ENCODE assay signal across 8 mouse cellular contexts in genomic region chr4:140702611-140703327, GRCm38 (mm10). TPM values are rescaled to one million over a fixed set of nuclear protein-coding genes. Genes with fewer than 3 reads are reported as not detected.
A peak's percentile ranks its signal among the peaks of the same experiment; 100 is the strongest.
DNase-seq lines count a peak whose midpoint lies in the region; ATAC-seq and TF ChIP-seq lines count a peak whose summit lies in the region.

No protein-coding gene starts in this region.

- H3K4me1 ChIP-seq in intestine, embryonic 14.5 days (replicated peaks; ENCODE audit: control insufficient read depth, insufficient read depth, low read length): peaks cover 40% of the 10 kb centered on the region
- peaks cover 56% of the 10 kb centered on the region for H3K4me1 ChIP-seq in limb, embryonic 10.5 days
- peaks cover 28% of the 10 kb centered on the region for H3K4me1 ChIP-seq in midbrain, embryonic 11.5 days (ENCODE audit: control insufficient read depth, insufficient read depth, low read length)
- H3K4me1 ChIP-seq in small intestine, adult 2 months (ENCODE audit: control insufficient read depth, insufficient read depth, insufficient read length, low read length): peaks cover 5% of the 10 kb centered on the region

- DNase-seq in adrenal gland, adult 2 months: peak; percentile 94
- DNase-seq in embryo, embryonic 10 days (ENCODE audit: low spot score): peak; percentile 72
- peak; percentile 88 for DNase-seq in gastrocnemius, postnatal 14 days
- DNase-seq in intestine, embryonic 14.5 days (ENCODE audit: low spot score): peak; percentile 80
- peak; percentile 89 for DNase-seq in limb, embryonic 10.5 days (ENCODE audit: low spot score)
- peak; percentile 98 for DNase-seq in midbrain, embryonic 11.5 days (ENCODE audit: low spot score, missing footprints)

- intact Hi-C loops in gastrocnemius, postnatal 14 days (cut with DNase I; ENCODE audit: low total_unique reads): no loop called here

- peaks cover 19% of the 10 kb centered on the region for H3K27me3 ChIP-seq in intestine, embryonic 14.5 days (replicated peaks; ENCODE audit: control insufficient read depth, insufficient read depth, low read length)
- peaks cover 21% of the 10 kb centered on the region for H3K27me3 ChIP-seq in limb, embryonic 10.5 days (ENCODE audit: low read depth, poor library complexity, severe bottlenecking)
- H3K27me3 ChIP-seq in midbrain, embryonic 11.5 days (ENCODE audit: control insufficient read depth, insufficient read depth, low read length): peaks cover 26% of the 10 kb centered on the region
- H3K27me3 ChIP-seq in small intestine, adult 2 months (ENCODE audit: control insufficient read depth, insufficient read depth, low read length): no peaks in the 10 kb centered on the region

- no peak for TF ChIP-seq POLR2A in small intestine, adult 2 months (IDR thresholded peaks at IDR 0.05; ENCODE audit: low read depth, low read length)

- H3K9me3 ChIP-seq in intestine, embryonic 14.5 days (ENCODE audit: control insufficient read depth, low read length): no peaks in the 10 kb centered on the region
- no peaks in the 10 kb centered on the region for H3K9me3 ChIP-seq in limb, embryonic 10.5 days (replicated peaks)
- no peaks in the 10 kb centered on the region for H3K9me3 ChIP-seq in midbrain, embryonic 11.5 days (ENCODE audit: control insufficient read depth, low read length)

- TF ChIP-seq CTCF in small intestine, adult 2 months (IDR thresholded peaks at IDR 0.05; ENCODE audit: extremely low read depth, insufficient read length, insufficient replicate concordance, low read depth, low read length): no peak

- peak overlapping the region; percentile 96 for H3K9ac ChIP-seq in intestine, embryonic 14.5 days (ENCODE audit: low read length)
- H3K9ac ChIP-seq in midbrain, embryonic 11.5 days (ENCODE audit: low read length): peak overlapping the region; percentile 98

- ATAC-seq in intestine, embryonic 14.5 days (replicated peaks; ENCODE audit: low FRiP score, low TSS enrichment, low read depth): peak; percentile 69
- peak; percentile 76 for ATAC-seq in midbrain, embryonic 11.5 days (ENCODE audit: low FRiP score)
- no peak for ATAC-seq in activated CD4-positive, CD25-positive, alpha-beta regulatory T cell, adult 4 months

- peak overlapping the region; percentile 98 for H3K27ac ChIP-seq in intestine, embryonic 14.5 days (ENCODE audit: low read depth)
- peak overlapping the region; percentile 100 for H3K27ac ChIP-seq in limb, embryonic 10.5 days
- peak overlapping the region; percentile 99 for H3K27ac ChIP-seq in midbrain, embryonic 11.5 days (ENCODE audit: low read depth, low read length)
- no peak overlapping the region for H3K27ac ChIP-seq in small intestine, adult 2 months (ENCODE audit: insufficient read depth, low read depth, low read length)

- peak overlapping the region; percentile 84 for H3K4me3 ChIP-seq in intestine, embryonic 14.5 days (ENCODE audit: low read depth, low read length)
- H3K4me3 ChIP-seq in limb, embryonic 10.5 days: peak overlapping the region; percentile 80
- peak overlapping the region; percentile 99 for H3K4me3 ChIP-seq in midbrain, embryonic 11.5 days (ENCODE audit: low read depth, low read length)
- peak overlapping the region; percentile 86 for H3K4me3 ChIP-seq in small intestine, adult 2 months (ENCODE audit: low read depth, low read length)

- H3K36me3 ChIP-seq in intestine, embryonic 14.5 days (ENCODE audit: control insufficient read depth, insufficient read depth, low read length): peaks cover 20% of the 10 kb centered on the region
- H3K36me3 ChIP-seq in limb, embryonic 10.5 days: peaks cover 48% of the 10 kb centered on the region
- H3K36me3 ChIP-seq in midbrain, embryonic 11.5 days (ENCODE audit: control insufficient read depth, insufficient read depth, low read length): peaks cover 11% of the 10 kb centered on the region
- no peaks in the 10 kb centered on the region for H3K36me3 ChIP-seq in small intestine, adult 2 months (ENCODE audit: control insufficient read depth, insufficient read depth, low read length)

- H3K4me2 ChIP-seq in intestine, embryonic 14.5 days (ENCODE audit: low read length): peak overlapping the region; percentile 84
- peak overlapping the region; percentile 76 for H3K4me2 ChIP-seq in midbrain, embryonic 11.5 days

- WGBS in intestine, embryonic 14.5 days: under 1% methylated on average over 27 of the region's 68 CpGs
- under 1% methylated on average over 61 of the region's 68 CpGs for WGBS in limb, embryonic 10.5 days
- 0% methylated on average over 51 of the region's 68 CpGs for WGBS in midbrain, embryonic 11.5 days
- WGBS in small intestine, adult 2 months: under 1% methylated on average over 54 of the region's 68 CpGs

RNA-seq across cellular contexts. Expression of gene Rcc2, which starts 2.4 kb away (rescaled TPM):
- 10 to 100 TPM; 62.7 to 64.2 TPM for total RNA-seq in adrenal gland, adult 2 months (2021)
- polyA plus RNA-seq in adrenal gland, adult 2 months (2012; rRNA removed): 43.1 and 50.1 TPM in 2 replicates
- 10 to 100 TPM; 14.2 to 19.3 TPM for total RNA-seq in gastrocnemius, postnatal 14 days (2021)
- 29.8 and 30.7 TPM in 2 replicates for polyA plus RNA-seq in intestine, embryonic 14.5 days (2014; fragmentation: Nextera tagmentation; extraction: Ambion mirVana)
- polyA plus RNA-seq in limb, embryonic 10.5 days (2016; fragmentation: Nextera tagmentation; extraction: Ambion mirVana): 70.6 and 95.2 TPM in 2 replicates
- 54.1 and 70.1 TPM in 2 replicates for polyA plus RNA-seq in midbrain, embryonic 11.5 days (2014; fragmentation: Nextera tagmentation; extraction: Ambion mirVana)
- polyA plus RNA-seq in small intestine, adult 2 months (2012; rRNA removed): 23.1 and 42.9 TPM in 2 replicates
- polyA plus RNA-seq in activated CD4-positive, CD25-positive, alpha-beta regulatory T cell, adult 4 months (2017; shearing (Covaris generic)): 10 to 100 TPM; 17.6 to 22.8 TPM

RNA-seq across cellular contexts. Expression of gene Arhgef10l, which starts 37.0 kb away (rescaled TPM):
- total RNA-seq in adrenal gland, adult 2 months (2021): 10 to 100 TPM in 1 of 2 experiments, 1 to 10 TPM in 1; 7.5 to 30.8 TPM
- 13.3 and 18.8 TPM in 2 replicates for polyA plus RNA-seq in adrenal gland, adult 2 months (2012; rRNA removed)
- 10 to 100 TPM; 39.2 to 49.0 TPM for total RNA-seq in gastrocnemius, postnatal 14 days (2021)
- polyA plus RNA-seq in intestine, embryonic 14.5 days (2014; fragmentation: Nextera tagmentation; extraction: Ambion mirVana): 15.2 and 16.3 TPM in 2 replicates
- 13.2 and 17.1 TPM in 2 replicates for polyA plus RNA-seq in limb, embryonic 10.5 days (2016; fragmentation: Nextera tagmentation; extraction: Ambion mirVana)
- polyA plus RNA-seq in midbrain, embryonic 11.5 days (2014; fragmentation: Nextera tagmentation; extraction: Ambion mirVana): 17.6 and 18.5 TPM in 2 replicates
- polyA plus RNA-seq in small intestine, adult 2 months (2012; rRNA removed): 10.4 and 14.2 TPM in 2 replicates
- polyA plus RNA-seq in activated CD4-positive, CD25-positive, alpha-beta regulatory T cell, adult 4 months (2017; shearing (Covaris generic)): not detected

RNA-seq across cellular contexts. Expression of gene Padi6, which starts 39.7 kb away (rescaled TPM):
- not detected for total RNA-seq in adrenal gland, adult 2 months (2021)
- not detected in 2 replicates for polyA plus RNA-seq in adrenal gland, adult 2 months (2012; rRNA removed)
- not detected for total RNA-seq in gastrocnemius, postnatal 14 days (2021)
- 0.07 TPM in 1 of 2 replicates, not detected in the other for polyA plus RNA-seq in intestine, embryonic 14.5 days (2014; fragmentation: Nextera tagmentation; extraction: Ambion mirVana)
- polyA plus RNA-seq in limb, embryonic 10.5 days (2016; fragmentation: Nextera tagmentation; extraction: Ambion mirVana): not detected in 2 replicates
- 0.15 TPM in 1 of 2 replicates, not detected in the other for polyA plus RNA-seq in midbrain, embryonic 11.5 days (2014; fragmentation: Nextera tagmentation; extraction: Ambion mirVana)
- polyA plus RNA-seq in small intestine, adult 2 months (2012; rRNA removed): not detected in 2 replicates
- polyA plus RNA-seq in activated CD4-positive, CD25-positive, alpha-beta regulatory T cell, adult 4 months (2017; shearing (Covaris generic)): not detected

Comparison
In these comparisons a context has a peak if more than half of its experiments do, and no peak if none do; other contexts are left out.
1. RNA of gene Arhgef10l, which starts 37.0 kb away (polyA plus RNA-seq): 17.6 to 18.5 TPM in midbrain, embryonic 11.5 days, 13.2 to 17.1 TPM in limb, embryonic 10.5 days, 15.2 to 16.3 TPM in intestine, embryonic 14.5 days, 10.4 to 14.2 TPM in small intestine, adult 2 months and 13.3 to 18.8 TPM in adrenal gland, adult 2 months; not detected in activated CD4-positive, CD25-positive, alpha-beta regulatory T cell, adult 4 months; every median in the first group is over 10 times any median in the second.
2. Peak in every context shown above with its lines, with median percentiles within 50 percentile points of each other: DNase-seq and H3K4me3 ChIP-seq.